Mouse (Mus musculus) hindbrain, postnatal 0 days (tissue): ENCODE measurements around the gene Elavl1. TPM values are rescaled to one million over a fixed set of nuclear protein-coding genes. Genes with fewer than 3 reads are reported as not detected.
A peak's percentile ranks its signal among the peaks of the same experiment; 100 is the strongest.

Source experiments
- ATAC-seq: fragments of 200-750 bp; cut with Nextera tagmentation; 2 replicates; pipeline ENCODE4 v1.8.0; 2017; ENCODE audit warnings: mild to moderate bottlenecking, moderate TSS enrichment, moderate library complexity
- DNase-seq: peaks from one replicate; pipeline ENCODE4 v3.0.0-alpha.2; 2015; ENCODE audit warnings: low spot score
- H3K27ac ChIP-seq: fragments of 300-500 bp; sonication (generic); 2 replicates; pipeline ENCODE4 v1.5.1; 2014; ENCODE audit warnings: mild to moderate bottlenecking
- H3K27me3 ChIP-seq: fragments of 300-500 bp; sonication (generic); 2 replicates; pipeline ENCODE4 v1.6.1; 2014; ENCODE audit warnings: low read length, mixed read lengths; ENCODE audit not compliant: insufficient read depth
- H3K36me3 ChIP-seq: fragments of 300-500 bp; sonication (generic); 2 replicates; pipeline ENCODE4 v1.6.1; 2014; ENCODE audit warnings: low read length, mixed read lengths; ENCODE audit not compliant: insufficient read depth
- H3K4me1 ChIP-seq: fragments of 300-500 bp; sonication (generic); 2 replicates; pipeline ENCODE4 v1.6.1; 2014; ENCODE audit warnings: antibody characterized with exemption, low read length, mixed read lengths; ENCODE audit not compliant: insufficient read depth
- H3K4me2 ChIP-seq: fragments of 300-500 bp; sonication (generic); 2 replicates; pipeline ENCODE4 v1.6.1; 2014; ENCODE audit warnings: low read depth, mild to moderate bottlenecking, low read length, moderate library complexity, mixed read lengths
- H3K4me3 ChIP-seq: fragments of 300-500 bp; sonication (generic); 2 replicates; pipeline ENCODE4 v1.5.1; 2014; ENCODE audit warnings: low read length
- H3K9ac ChIP-seq: fragments of 300-500 bp; sonication (generic); replicated peaks from 2 replicates; pipeline ENCODE4 v1.6.1; 2014; ENCODE audit warnings: mild to moderate bottlenecking, low read length, moderate library complexity, mixed read lengths
- H3K9me3 ChIP-seq: fragments of 300-500 bp; sonication (generic); 2 replicates; pipeline ENCODE4 v1.6.1; 2016; ENCODE audit warnings: low read length, mixed read lengths
- CTCF ChIP-seq: IDR thresholded peaks from 2 replicates; pipeline ENCODE4 v1.5.1; 2016; ENCODE audit warnings: antibody characterized with exemption, control low read depth, low read depth
- WGBS: fragments of 180-500 bp; shearing (Covaris S2); extraction: QIAGEN DNeasy Blood & Tissue Kit; methylation state at CpG from one replicate; pipeline ENCODE4 v1.1.7; 2014; 5-methylcytosine and 5-hydroxymethylcytosine counted together
- polyA plus RNA-seq: library from polyadenylated mRNA; unstranded; fragments of >200 nt; fragmentation: Nextera tagmentation; extraction: Ambion mirVana; gene quantifications from 2 replicates; pipeline ENCODE4 v1.2.1, GENCODE M21; 2015
- total RNA-seq: library from RNA; depleted of rRNA; stranded (reverse); fragments of >200 nt; gene quantifications from 2 replicates; pipeline ENCODE4 v1.2.3, GENCODE M21; 2014

Elavl1 gene
- total and polyA plus RNA-seq, 2 experiments from 2014 or later, result 56.2 to 64.6 TPM

DNA sequence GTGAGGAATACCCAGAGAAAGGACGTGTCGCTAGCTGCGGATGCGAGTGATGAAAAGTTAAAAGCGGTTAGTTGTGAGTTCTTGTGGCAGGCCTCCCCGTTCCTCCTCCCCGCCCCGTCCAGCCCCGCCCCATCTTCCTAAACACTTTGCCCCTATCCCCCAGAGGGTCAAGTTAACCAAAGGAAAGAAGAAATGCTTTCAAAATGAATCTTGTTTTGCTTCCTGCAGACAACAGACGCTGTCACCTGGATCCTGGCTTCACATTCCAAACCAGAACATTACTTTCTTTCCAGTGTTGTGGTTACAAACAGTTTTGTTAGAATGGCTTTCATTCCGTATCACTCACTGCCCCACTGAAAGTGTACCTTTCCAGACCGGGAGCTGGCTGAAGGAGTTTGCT lies 23.1 kb upstream of the Elavl1 start:
- ATAC-seq, result 0 out of 2 replicates have a peak, but pooled peaks have one; percentile 2
- Histone ChIP-seq H3K9ac (no peak overlapping the region), H3K27me3 (no peaks in the 10 kb centered on the region), H3K9me3 (no peaks in the 10 kb centered on the region), H3K4me3 (no peak overlapping the region), H3K4me1 (no peaks in the 10 kb centered on the region), H3K4me2 (no peak overlapping the region), H3K27ac (no peak overlapping the region), H3K36me3 (no peaks in the 10 kb centered on the region)
- DNase-seq, result no peak
- 30% methylated on average over 12 of the region's 12 CpGs for WGBS
- TF ChIP-seq CTCF, result no peak

- Histone ChIP-seq H3K27me3 (no peaks in the 10 kb centered on the region), H3K36me3 (no peaks in the 10 kb centered on the region), H3K9ac (no peak overlapping the region), H3K9me3 (no peaks in the 10 kb centered on the region), H3K4me3 (no peak overlapping the region), H3K27ac (no peak overlapping the region), H3K4me2 (no peak overlapping the region), H3K4me1 (no peaks in the 10 kb centered on the region)
- DNase-seq (no peak), ATAC-seq (0 out of 2 replicates have a peak, but pooled peaks have one; percentile 19)
- no peak for TF ChIP-seq CTCF
- 71% methylated on average over 7 of the region's 7 CpGs for WGBS
Observed at GRCm38 (mm10) chr8:4347661-4348060, 22.4 kb upstream of the Elavl1 start.

- H3K4me2 ChIP-seq, result no peak overlapping the region
- WGBS, result 87% methylated on average over 3 of the region's 3 CpGs
- H3K27ac ChIP-seq, result no peak overlapping the region
- no peaks in the 10 kb centered on the region for H3K27me3 ChIP-seq
- H3K9me3 ChIP-seq, result no peaks in the 10 kb centered on the region
- no peaks in the 10 kb centered on the region for H3K4me1 ChIP-seq
- TF ChIP-seq CTCF, result no peak
- no peak overlapping the region for H3K9ac ChIP-seq
- ATAC-seq, result no peak
- no peaks in the 10 kb centered on the region; the same call in 1 of the 2 replicates for H3K36me3 ChIP-seq
- no peak overlapping the region for H3K4me3 ChIP-seq
- no peak for DNase-seq
Observed at GRCm38 (mm10) chr8:4340207-4340606, 15.0 kb upstream of the Elavl1 start.

GRCm38 (mm10) chr8:4335678-4336077 lies 10.5 kb upstream of the Elavl1 start:
- DNase-seq (no peak), ATAC-seq (no peak)
- peaks cover 14% of the 10 kb centered on the region for H3K36me3 ChIP-seq
- no peak overlapping the region for H3K9ac ChIP-seq
- no peaks in the 10 kb centered on the region for H3K9me3 ChIP-seq
- H3K4me3 ChIP-seq, result no peak overlapping the region
- no peak overlapping the region for H3K27ac ChIP-seq
- no peaks in the 10 kb centered on the region for H3K4me1 ChIP-seq
- no peak for TF ChIP-seq CTCF
- H3K27me3 ChIP-seq, result no peaks in the 10 kb centered on the region
- WGBS, result 98% methylated on average over 2 of the region's 2 CpGs
- no peak overlapping the region for H3K4me2 ChIP-seq

- no peak overlapping the region for H3K4me3 ChIP-seq
- H3K9ac ChIP-seq, result no peak overlapping the region
- 92% methylated on average over 1 of the region's 1 CpGs for WGBS
- H3K9me3 ChIP-seq, result no peaks in the 10 kb centered on the region
- peaks cover 17% of the 10 kb centered on the region for H3K36me3 ChIP-seq
- TF ChIP-seq CTCF, result no peak
- no peaks in the 10 kb centered on the region for H3K27me3 ChIP-seq
- H3K4me2 ChIP-seq, result no peak overlapping the region
- no peak overlapping the region for H3K27ac ChIP-seq
- no peak for DNase-seq
- H3K4me1 ChIP-seq, result no peaks in the 10 kb centered on the region
- ATAC-seq, result no peak
Observed at GRCm38 (mm10) chr8:4333966-4334365, 8.8 kb upstream of the Elavl1 start.

DNA sequence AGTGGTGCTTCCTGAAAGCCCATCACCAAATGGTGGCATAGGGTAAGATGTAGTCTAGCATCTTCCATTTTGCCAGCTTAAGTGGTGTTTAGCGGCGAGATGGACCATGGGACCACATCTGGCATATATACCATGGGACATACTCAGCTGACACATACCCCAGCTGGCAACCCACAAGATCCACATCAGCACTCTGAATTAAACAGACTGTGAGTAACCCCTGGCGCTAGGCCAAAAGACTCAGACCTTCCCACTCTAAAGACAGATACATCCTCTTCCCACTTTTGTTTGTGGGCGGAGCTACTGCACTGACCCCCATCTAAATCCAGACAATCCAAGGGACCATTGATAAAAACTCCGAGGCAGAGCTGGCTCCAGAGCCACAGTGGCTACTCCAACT lies 3.8 kb upstream of the Elavl1 start:
- Histone ChIP-seq H3K36me3 (peaks cover 14% of the 10 kb centered on the region), H3K4me2 (no peak overlapping the region), H3K4me3 (no peak overlapping the region), H3K9me3 (no peaks in the 10 kb centered on the region), H3K9ac (no peak overlapping the region), H3K4me1 (no peaks in the 10 kb centered on the region), H3K27ac (no peak overlapping the region), H3K27me3 (no peaks in the 10 kb centered on the region)
- no peak for DNase-seq
- no peak for TF ChIP-seq CTCF
- ATAC-seq, result no peak
- 92% methylated on average over 5 of the region's 5 CpGs for WGBS

DNA sequence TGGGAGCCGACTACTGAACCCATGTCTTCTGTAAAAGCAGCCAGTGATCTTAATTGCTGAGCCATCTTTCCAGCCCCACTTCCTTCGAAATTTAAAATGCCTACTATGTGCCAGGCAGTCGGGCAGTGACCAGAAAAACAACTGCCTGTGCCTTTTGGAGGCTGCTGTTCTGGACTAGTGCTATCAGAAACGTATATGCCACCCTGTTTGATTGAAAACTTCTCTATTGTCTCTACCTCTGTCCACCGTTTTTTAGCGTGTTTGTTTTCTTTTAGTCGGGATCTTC lies 481 bp upstream of the Elavl1 start:
- TF ChIP-seq CTCF, result no peak
- Histone ChIP-seq H3K27me3 (no peaks in the 10 kb centered on the region), H3K4me3 (peak overlapping the region; percentile 88), H3K4me1 (peaks cover 8% of the 10 kb centered on the region; the same call in 1 of the 2 replicates), H3K9me3 (no peaks in the 10 kb centered on the region), H3K27ac (peak overlapping the region; percentile 89), H3K36me3 (peaks cover 3% of the 10 kb centered on the region; the same call in 1 of the 2 replicates), H3K9ac (peak overlapping the region; percentile 96), H3K4me2 (peak overlapping the region; percentile 88)
- no peak for ATAC-seq
- WGBS, result 49% methylated on average over 7 of the region's 7 CpGs
- DNase-seq, result no peak
